Mouse (Mus musculus) MEL (cell line): Measurements from ENCODE around the gene Myod1.

Experiments
- CTCF ChIP-seq, 3 experiments: IDR thresholded peaks in 2 of 3; conservative IDR thresholded peaks in 1 of 3; 2 replicates each; pipeline ENCODE4 v1.5.1; 2011 to 2012; ENCODE audit warnings: low read length in 3 of 3, low read depth in 2 of 3, mild to moderate bottlenecking in 2 of 3, improper control_type of control experiment in 1 of 3, inconsistent platforms in 1 of 3, mixed read lengths in 1 of 3, moderate library complexity in 1 of 3; ENCODE audit not compliant: control insufficient read depth in 1 of 3, insufficient read depth in 1 of 3, poor library complexity in 1 of 3, severe bottlenecking in 1 of 3
- GATA1 ChIP-seq: IDR thresholded peaks from 2 replicates; pipeline ENCODE4 v1.6.1; 2011; ENCODE audit warnings: low read depth, low read length, improper control_type of control experiment
- MAX ChIP-seq: IDR thresholded peaks from 2 replicates; pipeline ENCODE4 v1.6.1; 2011; ENCODE audit warnings: low read length, improper control_type of control experiment
- POLR2A ChIP-seq, 2 experiments: IDR thresholded peaks; 2 replicates each; pipeline ENCODE4 v1.6.1; 2011 to 2012; ENCODE audit warnings: low read length in 2 of 2, mild to moderate bottlenecking in 2 of 2, control low read depth in 1 of 2, improper control_type of control experiment in 1 of 2, low read depth in 1 of 2, moderate library complexity in 1 of 2; ENCODE audit not compliant: control insufficient read depth in 1 of 2, insufficient read depth in 1 of 2, poor library complexity in 1 of 2

- TF ChIP-seq CTCF (IDR thresholded peaks at IDR 0.05 in 2 of 3, conservative IDR thresholded peaks at IDR 0.05 in 1 of 3; ENCODE audit: control insufficient read depth in 1 of 3, insufficient read depth in 1 of 3, low read depth in 2 of 3, low read length in 3 of 3, poor library complexity in 1 of 3, severe bottlenecking in 1 of 3) (no peak), POLR2A (IDR thresholded peaks at IDR 0.05; ENCODE audit: control insufficient read depth in 1 of 2, insufficient read depth in 1 of 2, low read depth in 1 of 2, low read length in 2 of 2, poor library complexity in 1 of 2) (no peak), GATA1 (no peak), MAX (no peak)
Observed at GRCm38 (mm10) chr7:46396928-46397731, 20.9 kb downstream of the Myod1 start.
